Mouse (Mus musculus) kidney, adult 2 months (tissue): ENCODE measurements around the gene Ugt1a2. TPM values are rescaled to one million over a fixed set of nuclear protein-coding genes. Genes with fewer than 3 reads are reported as not detected.

ENCODE experiments used
- DNase-seq: peaks from one replicate; pipeline ENCODE4 v3.0.0; 2021
- H3K27ac ChIP-seq: fragments of 200-500 bp; 2 replicates; pipeline ENCODE4 v1.5.1; 2012; ENCODE audit warnings: low read depth, low read length, control low read depth, inconsistent platforms; ENCODE audit not compliant: insufficient read depth
- H3K27me3 ChIP-seq: fragments of 200-500 bp; replicated peaks from 2 replicates; pipeline ENCODE4 v1.6.1; 2012; ENCODE audit warnings: mild to moderate bottlenecking, moderate library complexity, low read length, inconsistent platforms; ENCODE audit not compliant: control insufficient read depth, insufficient read depth
- H3K36me3 ChIP-seq: fragments of 200-500 bp; 2 replicates; pipeline ENCODE4 v1.6.1; 2012; ENCODE audit warnings: mild to moderate bottlenecking, moderate library complexity, low read length, inconsistent platforms; ENCODE audit not compliant: control insufficient read depth, insufficient read depth
- H3K4me1 ChIP-seq: fragments of 200-500 bp; 2 replicates; pipeline ENCODE4 v1.6.1; 2011; ENCODE audit warnings: low read length; ENCODE audit not compliant: control insufficient read depth, insufficient read depth
- H3K4me3 ChIP-seq: fragments of 200-500 bp; 2 replicates; pipeline ENCODE4 v1.5.1; 2011; ENCODE audit warnings: mild to moderate bottlenecking, low read depth, low read length, control low read depth; ENCODE audit not compliant: insufficient read depth
- CTCF ChIP-seq: fragments of 200-500 bp; conservative IDR thresholded peaks from 2 replicates; pipeline ENCODE4 v1.5.1; 2011; ENCODE audit warnings: low read depth, mild to moderate bottlenecking, control low read depth, low read length, moderate library complexity, mixed read lengths; ENCODE audit not compliant: insufficient read depth, insufficient read length
- POLR2A ChIP-seq: fragments of 200-500 bp; IDR thresholded peaks from one replicate; pipeline ENCODE4 v1.6.1; 2011; ENCODE audit warnings: low read depth, low read length, control low read depth
- WGBS: fragments of 180-500 bp; shearing (Covaris S2); methylation state at CpG from one replicate; pipeline ENCODE4 v1.1.7; 2018; 5-methylcytosine and 5-hydroxymethylcytosine counted together
- polyA plus RNA-seq: library from polyadenylated mRNA; depleted of rRNA; stranded (reverse); fragments of >200 nt; gene quantifications from 2 replicates; pipeline ENCODE4 v1.2.3, GENCODE M21; 2012

The Ugt1a2 gene
- polyA plus RNA-seq, 1 experiment: 1,230 TPM

- Histone ChIP-seq H3K4me3 (no peak overlapping the region), H3K27ac (no peak overlapping the region), H3K36me3 (no peaks in the 10 kb centered on the region), H3K27me3 (no peaks in the 10 kb centered on the region), H3K4me1 (no peaks in the 10 kb centered on the region)
- no peak for DNase-seq
- 60% methylated on average over 11 of the region's 11 CpGs for WGBS
- TF ChIP-seq CTCF (no peak), POLR2A (no peak)
Observed at GRCm38 (mm10) chr1:88235046-88235893, 34.9 kb downstream of the Ugt1a2 start.

GRCm38 (mm10) chr1:88235894-88236415 lies 35.6 kb downstream of the Ugt1a2 start:
- Histone ChIP-seq H3K27ac (no peak overlapping the region), H3K4me1 (no peaks in the 10 kb centered on the region), H3K4me3 (no peak overlapping the region), H3K36me3 (no peaks in the 10 kb centered on the region), H3K27me3 (no peaks in the 10 kb centered on the region)
- WGBS: 37% methylated on average over 4 of the region's 4 CpGs
- peak; percentile 89 for DNase-seq
- TF ChIP-seq CTCF (no peak), POLR2A (no peak)

- Histone ChIP-seq H3K4me1 (no peaks in the 10 kb centered on the region), H3K4me3 (no peak overlapping the region), H3K27ac (no peak overlapping the region), H3K36me3 (no peaks in the 10 kb centered on the region), H3K27me3 (no peaks in the 10 kb centered on the region)
- DNase-seq: no peak
- TF ChIP-seq POLR2A: no peak
- TF ChIP-seq CTCF: no peak
- 70% methylated on average over 5 of the region's 5 CpGs for WGBS
Observed at GRCm38 (mm10) chr1:88237311-88237710, 36.9 kb downstream of the Ugt1a2 start.

- no peak for TF ChIP-seq CTCF
- Histone ChIP-seq H3K27me3 (no peaks in the 10 kb centered on the region), H3K4me1 (no peaks in the 10 kb centered on the region), H3K27ac (no peak overlapping the region), H3K4me3 (no peak overlapping the region), H3K36me3 (no peaks in the 10 kb centered on the region)
- no peak for DNase-seq
- WGBS: 68% methylated on average over 6 of the region's 6 CpGs
Observed at GRCm38 (mm10) chr1:88238771-88239170, 38.4 kb downstream of the Ugt1a2 start.

- H3K4me1 ChIP-seq: no peaks in the 10 kb centered on the region
- H3K27me3 ChIP-seq: no peaks in the 10 kb centered on the region
- H3K36me3 ChIP-seq: no peaks in the 10 kb centered on the region
- TF ChIP-seq POLR2A (no peak), CTCF (no peak)
- 74% methylated on average over 5 of the region's 5 CpGs for WGBS
- DNase-seq: no peak
- no peak overlapping the region for H3K4me3 ChIP-seq
- H3K27ac ChIP-seq: no peak overlapping the region
Observed at GRCm38 (mm10) chr1:88240072-88240471, 39.7 kb downstream of the Ugt1a2 start.

- TF ChIP-seq CTCF: no peak
- TF ChIP-seq POLR2A: no peak
- Histone ChIP-seq H3K36me3 (no peaks in the 10 kb centered on the region), H3K27me3 (no peaks in the 10 kb centered on the region), H3K4me3 (no peak overlapping the region), H3K27ac (no peak overlapping the region), H3K4me1 (no peaks in the 10 kb centered on the region)
- WGBS: 67% methylated on average over 4 of the region's 4 CpGs
- DNase-seq: no peak
Observed at GRCm38 (mm10) chr1:88240579-88240978, 40.2 kb downstream of the Ugt1a2 start.

- H3K36me3 ChIP-seq: no peaks in the 10 kb centered on the region
- TF ChIP-seq POLR2A: no peak
- no peaks in the 10 kb centered on the region for H3K27me3 ChIP-seq
- H3K4me3 ChIP-seq: no peak overlapping the region
- H3K4me1 ChIP-seq: no peaks in the 10 kb centered on the region
- DNase-seq: no peak
- no peak overlapping the region for H3K27ac ChIP-seq
- 65% methylated on average over 5 of the region's 5 CpGs for WGBS
Observed at GRCm38 (mm10) chr1:88243861-88244260, 43.5 kb downstream of the Ugt1a2 start.
